Mouse (Mus musculus): ENCODE measurements at regions not wholly inside any gene's neighbourhood (a gene's known extent, or its start where the extent isn't known, plus 50 kb on each side); places are given as distances from the start of the nearest gene placed in this dataset.

- DNase-seq (ENCODE audit: low spot score in 2 of 2): no peak
Measured at GRCm38 (mm10) chr12:110025171-110025570, 253.7 kb upstream of the Dio3 start.

- no peak for DNase-seq (ENCODE audit: low spot score in 2 of 2)
Measured at GRCm38 (mm10) chr12:110026033-110026750, 252.7 kb upstream of the Dio3 start.

- no peak for DNase-seq (ENCODE audit: low spot score in 2 of 2)
Measured at GRCm38 (mm10) chr12:110027345-110027744, 251.5 kb upstream of the Dio3 start.

DNA sequence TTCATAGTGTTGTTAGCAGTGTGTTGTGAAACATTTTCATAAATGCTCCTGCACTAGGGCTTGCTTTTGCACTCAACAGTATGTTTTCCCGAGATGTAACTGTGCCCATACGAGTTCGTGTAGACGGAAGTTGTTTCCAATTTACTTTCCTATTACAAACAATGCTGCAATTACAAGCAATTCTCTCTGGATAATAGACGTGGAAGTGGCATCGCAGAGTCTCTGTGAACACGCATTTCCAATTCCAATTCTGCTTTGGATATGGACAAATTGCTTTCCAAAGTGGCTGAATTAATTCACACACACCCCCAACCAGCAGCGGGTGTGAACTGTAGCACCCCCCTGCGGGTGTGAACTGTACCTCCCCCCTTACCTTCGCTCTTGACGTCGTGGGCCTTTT, 250.9 kb upstream of the Dio3 start:
- DNase-seq (ENCODE audit: low spot score in 2 of 2): no peak

GRCm38 (mm10) chr12:110028646-110029045, 250.2 kb upstream of the Dio3 start:
- DNase-seq (ENCODE audit: low spot score in 2 of 2): no peak

DNA sequence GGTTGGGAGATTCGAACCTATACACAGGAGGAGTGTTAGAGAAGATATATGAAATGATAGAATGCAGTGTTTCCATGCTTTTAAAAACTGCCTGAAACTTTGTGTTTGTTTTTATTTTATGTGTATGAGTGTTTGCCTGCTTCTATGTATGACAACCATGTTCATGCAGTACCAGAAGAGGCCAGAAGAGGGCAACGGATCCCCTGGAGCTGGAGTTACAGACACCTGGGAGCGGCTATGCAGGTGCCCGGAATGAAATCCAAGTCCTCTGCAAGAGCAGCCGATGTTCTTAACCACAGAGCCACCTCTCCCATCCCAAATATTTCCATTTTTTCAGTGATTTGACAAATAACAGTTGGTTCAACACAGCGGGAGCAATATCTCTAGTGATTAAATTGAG, 247.5 kb upstream of the Dio3 start:
- DNase-seq (ENCODE audit: low spot score in 2 of 2): no peak

GRCm38 (mm10) chr12:110035171-110035570, 243.7 kb upstream of the Dio3 start:
- no peak for DNase-seq (ENCODE audit: low spot score in 2 of 2)

GRCm38 (mm10) chr12:110040682-110041081, 238.2 kb upstream of the Dio3 start:
- no peak for DNase-seq (ENCODE audit: low spot score in 2 of 2)

DNA sequence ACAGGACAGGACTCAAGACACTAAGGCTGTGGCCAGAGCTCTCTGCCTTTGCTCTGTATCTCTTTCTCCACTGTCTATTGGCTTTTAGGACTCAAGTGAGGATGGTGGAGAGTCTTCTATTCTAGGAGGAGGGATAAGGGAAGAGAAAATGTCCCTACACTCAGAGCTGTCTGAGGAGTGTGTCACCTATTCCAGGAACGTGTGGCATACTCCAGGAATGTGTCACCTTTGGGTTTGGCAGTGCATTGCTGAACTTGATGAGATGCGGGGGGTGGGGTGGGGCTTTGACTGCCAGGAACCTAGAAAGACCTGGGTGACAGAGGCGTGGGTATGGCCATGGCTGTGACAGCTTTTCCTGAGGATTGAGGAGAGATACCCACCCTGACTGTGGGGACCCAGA, 237.1 kb upstream of the Dio3 start:
- no peak for DNase-seq (ENCODE audit: low spot score in 2 of 2)

DNA sequence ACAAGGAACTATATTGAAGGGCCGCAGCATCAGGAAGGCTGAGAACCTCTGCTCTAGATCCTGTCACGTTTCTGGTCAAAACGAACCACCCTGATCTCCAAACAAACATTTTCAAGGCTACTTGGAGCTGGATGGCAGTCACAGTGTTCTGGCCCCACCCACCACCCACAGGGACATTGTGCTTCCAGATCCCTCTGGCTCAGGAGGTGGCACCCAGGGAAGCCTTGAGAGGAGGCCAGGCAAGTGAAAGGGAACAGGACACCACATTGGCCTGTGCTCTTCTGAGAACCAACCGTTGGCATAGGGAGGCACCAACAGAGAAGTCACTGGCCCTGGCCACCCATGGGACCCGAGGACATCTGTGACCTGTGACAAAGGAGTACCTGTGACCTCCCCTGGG, 234.6 kb upstream of the Dio3 start:
- DNase-seq (ENCODE audit: low spot score in 2 of 2): no peak

GRCm38 (mm10) chr12:110044721-110045120, 234.1 kb upstream of the Dio3 start:
- DNase-seq (ENCODE audit: low spot score in 2 of 2): no peak

- no peak for DNase-seq (ENCODE audit: low spot score in 2 of 2)
Measured at GRCm38 (mm10) chr12:110045770-110046330, 233.0 kb upstream of the Dio3 start.

GRCm38 (mm10) chr12:110046613-110047012, 232.3 kb upstream of the Dio3 start:
- no peak for DNase-seq (ENCODE audit: low spot score in 2 of 2)

DNA sequence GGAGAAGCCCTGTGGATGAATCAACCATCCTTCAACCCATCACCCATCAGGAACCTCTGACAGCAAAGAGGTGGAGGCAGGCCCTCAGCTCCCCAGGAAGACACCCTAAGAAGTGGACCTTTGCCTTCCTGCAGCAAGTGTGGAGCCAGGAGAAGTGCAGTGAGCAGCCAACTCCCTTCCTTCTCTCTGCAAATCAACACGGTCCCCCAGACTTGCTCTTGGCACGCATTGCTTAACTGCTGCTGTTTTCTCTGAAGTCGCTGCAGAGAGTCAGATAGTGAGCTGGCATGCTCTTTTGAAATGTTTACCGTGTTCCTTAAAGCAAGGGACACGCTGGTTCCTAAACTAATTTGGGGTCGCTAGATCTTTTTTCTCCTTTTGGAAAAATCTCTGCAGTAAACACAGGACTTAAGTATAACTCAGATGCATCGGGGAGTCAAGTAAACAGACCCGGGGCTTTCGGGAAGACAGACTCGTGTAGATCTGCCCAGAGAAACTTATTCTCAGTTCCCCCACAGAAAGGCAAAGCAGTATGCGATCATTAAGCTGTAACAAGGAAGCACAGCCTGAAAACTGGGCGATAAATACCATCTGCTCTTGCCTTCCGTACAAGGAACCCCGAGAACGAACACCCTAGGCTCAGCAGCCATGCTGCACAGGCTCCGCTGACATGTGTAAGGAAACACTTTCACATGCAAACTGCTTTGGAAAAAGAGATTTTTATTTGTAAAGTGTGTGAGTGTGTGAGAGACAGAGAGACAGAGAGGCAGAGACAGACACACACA, 231.2 kb upstream of the Dio3 start:
- no peak for DNase-seq (ENCODE audit: low spot score in 2 of 2)

DNA sequence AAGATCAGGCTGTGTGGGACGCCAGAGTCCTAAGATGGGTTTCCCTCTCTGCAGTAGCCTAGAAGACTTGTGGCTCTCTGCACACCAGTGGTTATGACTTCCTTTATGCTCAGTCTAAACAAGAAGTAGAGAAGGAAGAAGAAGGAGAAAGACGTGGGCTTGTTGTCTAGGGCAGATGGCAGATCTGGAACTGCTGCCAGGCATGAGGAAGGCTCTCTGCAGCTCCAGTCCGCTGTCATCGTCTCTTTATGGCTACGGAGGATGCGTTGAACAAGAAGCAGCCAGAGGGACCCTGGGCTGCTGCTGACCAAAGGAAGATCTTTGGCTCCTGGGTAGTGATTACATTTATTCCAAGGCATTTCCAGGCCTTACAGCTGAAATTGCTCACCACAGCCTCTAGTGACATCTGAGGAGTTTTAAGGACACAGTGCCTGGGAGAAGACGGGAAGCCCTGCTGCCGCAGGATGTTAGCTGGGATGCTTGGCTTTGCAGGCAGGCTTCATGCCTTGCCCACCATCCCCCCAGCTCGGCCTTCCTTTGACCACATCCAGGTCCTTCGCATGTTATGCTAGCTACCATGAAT, 229.6 kb upstream of the Dio3 start:
- no peak for DNase-seq (ENCODE audit: low spot score in 2 of 2)

GRCm38 (mm10) chr12:110059321-110059720, 219.5 kb upstream of the Dio3 start:
- no peak for DNase-seq (ENCODE audit: low spot score in 2 of 2)

- no peak for DNase-seq (ENCODE audit: low spot score in 2 of 2)
Measured at GRCm38 (mm10) chr12:110061961-110062360, 216.9 kb upstream of the Dio3 start.

DNA sequence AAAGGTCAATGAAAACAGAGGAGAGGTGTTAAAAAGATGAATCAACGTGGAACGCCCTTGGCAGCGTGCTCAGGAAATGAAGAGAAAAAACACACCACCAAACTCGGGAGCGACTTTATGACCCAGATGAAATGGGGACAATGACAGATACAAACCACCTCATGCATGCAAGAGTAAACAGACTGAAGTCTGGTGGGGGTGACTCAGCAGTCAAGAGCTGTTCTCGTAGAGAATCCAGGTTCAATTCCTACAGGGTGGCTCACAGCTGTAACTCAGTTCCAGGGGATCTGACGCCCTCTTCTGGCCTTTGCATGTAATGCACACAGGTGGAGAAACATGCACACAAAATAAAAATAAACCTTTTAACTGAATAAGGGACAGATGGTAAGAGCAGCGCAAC, 215.9 kb upstream of the Dio3 start:
- DNase-seq (ENCODE audit: low spot score in 2 of 2): no peak

- no peak for DNase-seq (ENCODE audit: low spot score in 2 of 2)
Measured at GRCm38 (mm10) chr12:110066361-110066885, 212.4 kb upstream of the Dio3 start.

DNA sequence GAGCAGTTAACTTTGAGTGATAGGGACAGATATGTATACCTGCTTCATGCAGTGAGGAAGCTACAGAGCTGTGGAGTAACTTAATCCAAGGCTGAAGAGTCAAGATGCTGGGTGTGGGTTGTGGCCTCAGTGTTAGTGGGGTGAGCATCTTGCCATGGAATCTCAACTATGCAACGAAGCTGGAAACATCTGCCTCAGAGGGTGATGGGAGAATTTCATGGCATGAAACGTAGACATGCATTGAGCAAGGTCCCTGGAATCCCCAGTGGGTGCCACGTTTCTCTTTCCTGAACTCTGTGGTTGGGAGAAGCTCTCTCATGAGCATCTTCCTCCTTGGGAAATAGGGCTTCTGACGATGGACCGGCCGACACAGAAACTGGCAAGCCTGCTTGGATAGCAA, 208.4 kb upstream of the Dio3 start:
- DNase-seq (ENCODE audit: low spot score in 2 of 2): no peak

DNA sequence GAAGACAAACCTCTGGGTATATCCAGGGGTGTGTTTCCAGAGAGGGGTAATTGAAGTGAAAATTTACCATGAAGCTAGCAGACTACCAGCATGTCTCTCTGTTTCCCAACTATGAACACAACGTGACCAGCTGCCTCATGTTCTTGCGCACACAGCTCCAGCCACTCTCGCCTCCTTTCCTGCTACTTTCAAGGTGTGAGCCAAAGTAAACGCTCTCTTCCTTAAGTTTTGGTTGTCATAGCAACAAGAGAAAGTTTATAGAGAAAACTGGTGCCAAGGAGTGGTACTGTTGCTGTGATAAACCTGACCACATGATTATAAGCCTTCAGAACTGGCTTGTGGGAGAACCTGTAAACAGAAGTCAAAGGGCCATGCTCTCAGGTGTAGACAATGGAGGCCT, 207.0 kb upstream of the Dio3 start:
- DNase-seq (ENCODE audit: low spot score in 2 of 2): no peak

- DNase-seq (ENCODE audit: low spot score in 2 of 2): no peak
Measured at GRCm38 (mm10) chr12:110074921-110075320, 203.9 kb upstream of the Dio3 start.
